Mouse (Mus musculus) intestine, embryonic 15.5 days (tissue): ENCODE results near the gene Krcc1. TPM values are rescaled to one million over a fixed set of nuclear protein-coding genes. Genes with fewer than 3 reads are reported as not detected.

Source experiments
- polyA plus RNA-seq: library from polyadenylated mRNA; unstranded; fragments of >200 nt; fragmentation: Nextera tagmentation; extraction: Ambion mirVana; gene quantifications from 2 replicates; pipeline ENCODE4 v1.2.1, GENCODE M21; 2015

The Krcc1 gene
- polyA plus RNA-seq, 1 experiment from 2014 or later, result 72.5 TPM

Other genes starting within 250 kb of the Krcc1 start
- 47.4 and 49.6 TPM in 2 replicates for gene Thnsl2, start 127.2 kb upstream of the Krcc1 start, polyA plus RNA-seq
- gene Fabp1, start 71.8 kb upstream of the Krcc1 start, polyA plus RNA-seq, result 2,291 and 2,664 TPM in 2 replicates
- 0.27 and 0.57 TPM in 2 replicates for gene Smyd1, start 50.6 kb downstream of the Krcc1 start, polyA plus RNA-seq
- gene Cd8b1, start 51.1 kb downstream of the Krcc1 start, polyA plus RNA-seq, result 0.21 TPM in 1 of 2 replicates, not detected in the other
- not detected in 2 replicates for gene Cd8a, start 101.8 kb downstream of the Krcc1 start, polyA plus RNA-seq
- 13.9 and 16.0 TPM in 2 replicates for gene Rmnd5a, start 169.0 kb downstream of the Krcc1 start, polyA plus RNA-seq
- 27.9 and 29.9 TPM in 2 replicates for gene Rnf103, start 222.2 kb downstream of the Krcc1 start, polyA plus RNA-seq